Mouse (Mus musculus): Measurements from ENCODE around the gene L2hgdh.
"Not testable (repeated sequence)": the region's sequence is repeated elsewhere in the genome, so short reads cannot be mapped to it uniquely, and the experiment has no call there.

L2hgdh gene

DNA sequence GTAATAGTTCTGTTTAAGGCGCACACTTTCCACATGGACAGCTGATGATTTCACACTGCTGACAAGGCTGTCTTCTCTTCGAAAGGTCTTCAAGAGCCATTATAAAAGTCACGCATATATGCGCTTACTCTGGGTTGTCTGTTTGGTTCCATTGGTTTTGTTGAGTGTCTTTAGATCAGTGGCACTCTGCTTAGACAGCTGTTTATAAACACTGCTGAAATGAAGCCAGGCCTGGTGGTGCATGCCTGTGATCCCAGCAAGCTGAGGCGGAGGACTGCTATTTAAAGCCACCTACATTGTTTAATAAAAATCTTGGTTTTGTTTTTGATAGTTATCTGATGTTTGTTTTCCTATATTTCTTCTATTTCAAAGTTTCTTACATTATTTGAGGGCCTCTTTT is 58.0 kb downstream of the L2hgdh start:
- DNase-seq (ENCODE audit: low spot score): no peak

DNA sequence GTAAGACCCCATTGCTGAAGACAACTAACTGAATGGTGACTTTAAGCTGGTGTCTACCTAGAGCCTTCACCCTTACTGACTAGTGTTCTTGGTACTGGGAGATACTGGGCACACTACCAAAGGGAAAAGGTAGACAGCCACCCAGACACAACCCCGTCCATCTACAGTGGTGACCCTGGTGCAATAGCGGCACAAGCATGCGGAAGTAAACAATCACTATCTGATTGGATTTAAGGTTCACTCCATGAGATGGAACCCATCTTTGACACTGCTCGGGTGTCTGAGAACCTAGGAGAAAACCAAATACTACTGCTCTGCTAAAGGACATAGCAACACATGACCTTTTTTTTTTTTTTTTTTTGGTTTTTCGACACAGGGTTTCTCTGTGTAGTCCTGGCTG is 63.0 kb downstream of the L2hgdh start:
- DNase-seq (ENCODE audit: low spot score): no peak

DNA sequence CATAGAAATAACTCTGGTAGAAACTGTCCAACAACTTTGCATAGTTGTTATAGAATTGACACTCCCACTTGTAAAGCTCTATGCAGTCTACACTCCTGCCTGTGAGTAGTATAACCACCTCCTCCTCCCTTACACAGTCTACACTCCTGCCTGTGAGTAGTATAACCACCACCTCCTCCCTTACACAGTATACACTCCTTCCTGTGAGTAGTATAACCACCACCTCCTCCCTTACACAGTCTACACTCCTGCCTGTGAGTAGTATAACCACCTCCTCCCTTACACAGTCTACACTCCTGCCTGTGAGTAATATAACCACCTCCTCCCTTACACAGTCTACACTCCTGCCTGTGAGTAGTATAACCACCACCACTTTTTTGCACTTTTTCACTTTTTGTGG is 70.7 kb downstream of the L2hgdh start:
- not testable (repeated sequence) for DNase-seq (ENCODE audit: low spot score)

DNA sequence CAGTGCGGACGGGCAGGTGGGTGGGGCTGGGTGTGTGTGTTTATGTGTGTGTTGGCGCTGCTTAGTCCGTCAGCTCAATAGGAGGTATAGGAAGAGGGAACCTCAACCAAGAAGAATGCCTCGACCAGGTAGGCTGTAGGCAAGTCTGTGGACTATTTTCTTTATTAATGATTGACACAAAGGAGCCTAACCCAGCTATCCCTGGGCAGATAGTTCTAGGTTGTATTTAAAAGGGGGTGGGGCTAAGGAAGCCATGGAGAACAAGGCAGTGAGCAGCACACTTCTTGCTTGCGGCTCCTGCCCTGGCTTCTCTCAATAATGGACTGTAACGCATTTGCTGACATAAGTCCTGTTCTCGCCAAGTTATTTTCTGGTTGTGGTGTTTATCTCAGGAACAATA is 75.2 kb downstream of the L2hgdh start:
- no peak for DNase-seq (ENCODE audit: low spot score)

DNA sequence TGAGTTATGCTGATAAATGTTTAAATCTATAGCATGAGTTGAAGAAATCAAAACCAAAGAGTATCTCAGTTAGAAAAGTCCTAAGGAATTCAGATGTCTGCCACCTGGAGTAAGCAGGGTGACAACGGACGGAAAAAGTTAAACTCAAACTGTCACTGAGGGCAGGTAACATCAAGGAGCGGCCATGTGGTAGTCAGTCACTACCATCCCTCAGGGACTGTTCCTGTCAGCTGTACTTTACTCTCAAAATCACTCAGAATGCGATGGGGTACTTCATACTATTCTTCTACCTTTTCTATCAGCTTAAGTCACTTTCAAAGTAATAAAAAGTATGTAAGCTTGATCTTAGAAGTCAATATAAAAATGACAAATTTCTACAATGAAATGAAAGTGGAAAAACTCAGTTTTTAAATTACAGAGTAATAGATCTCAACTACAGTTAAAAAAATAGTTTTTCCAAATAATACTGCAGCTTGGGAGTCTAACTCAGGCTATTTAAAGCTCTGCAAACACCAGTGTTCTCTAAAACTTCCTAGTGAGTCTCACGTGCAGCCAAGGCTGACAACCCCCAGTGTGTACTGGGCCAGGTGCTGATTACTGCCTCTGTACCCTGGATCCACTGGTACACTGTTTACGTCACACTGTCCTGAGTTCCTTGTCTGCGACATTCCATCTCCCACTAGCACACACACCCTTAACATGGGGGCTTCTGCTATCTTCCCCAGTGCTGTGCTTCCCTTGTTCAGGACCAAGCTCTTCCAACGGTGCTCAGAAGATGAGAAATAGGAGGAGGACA is 78.7 kb downstream of the L2hgdh start:
- no peak for DNase-seq (ENCODE audit: low spot score)

DNA sequence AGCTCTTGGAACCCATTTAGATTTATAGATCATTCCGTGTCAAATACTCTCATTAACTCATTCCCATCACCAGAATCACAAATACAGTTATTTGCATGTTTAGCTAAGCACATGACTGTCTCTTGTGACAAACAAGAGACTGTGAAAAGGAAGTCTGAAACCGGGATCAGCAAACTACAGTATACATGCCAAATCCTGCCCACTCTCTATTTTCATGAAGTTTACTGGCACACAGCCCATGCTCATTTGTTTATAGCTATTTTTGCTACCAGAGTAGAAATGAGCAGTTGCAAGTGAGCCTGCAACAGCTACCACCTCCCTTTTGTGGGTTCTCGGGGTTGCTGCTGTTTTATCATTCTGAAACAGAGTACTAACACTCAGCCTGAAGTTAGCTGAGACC is 79.8 kb downstream of the L2hgdh start:
- peak; percentile 59 for DNase-seq (ENCODE audit: low spot score)

DNA sequence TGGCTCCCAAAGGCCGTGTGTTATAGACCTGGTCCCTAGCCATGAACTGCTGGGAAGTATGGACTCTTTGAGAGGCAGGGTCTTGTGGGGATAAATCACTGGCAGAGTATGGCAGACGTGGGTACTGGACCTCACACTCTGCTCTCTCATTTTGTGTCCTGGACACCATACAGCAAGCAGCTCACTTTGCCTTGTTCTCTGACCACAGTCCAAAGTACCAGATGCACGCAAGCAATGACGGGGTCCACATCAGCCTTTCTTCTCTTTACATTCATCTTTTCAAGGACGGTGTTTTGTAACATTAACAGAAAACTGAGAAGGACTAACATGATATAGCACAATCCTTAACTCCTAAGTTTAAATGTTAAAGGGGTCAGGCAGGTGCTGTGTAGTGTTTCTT is 81.8 kb downstream of the L2hgdh start:
- no peak for DNase-seq (ENCODE audit: low spot score)

Data from layer of hippocampus, adult 9-10 months (tissue).